Mouse (Mus musculus) heart, embryonic 14.5 days (tissue): ENCODE results near the gene Luc7l2. TPM values are rescaled to one million over a fixed set of nuclear protein-coding genes. Genes with fewer than 3 reads are reported as not detected.
"Not testable (repeated sequence)": the region's sequence is repeated elsewhere in the genome, so short reads cannot be mapped to it uniquely, and the experiment has no call there.

ENCODE experiments used
- ATAC-seq: fragments of 200-750 bp; cut with Nextera tagmentation; 2 replicates; pipeline ENCODE4 v1.8.0; 2017; ENCODE audit warnings: low read depth, moderate TSS enrichment; ENCODE audit not compliant: insufficient number of reproducible peaks, insufficient read depth, low FRiP score
- H3K27ac ChIP-seq, 2 experiments: fragments of 200-500 bp in 1 of 2; fragments of 300-500 bp in 1 of 2; sonication (generic) in 1 of 2; replicated peaks in 1 of 2; 2 replicates each; pipeline ENCODE4 v1.5.1; 2012 to 2014; ENCODE audit warnings: low read depth in 2 of 2, low read length in 2 of 2, control low read depth in 1 of 2, mild to moderate bottlenecking in 1 of 2, mixed read lengths in 1 of 2; ENCODE audit not compliant: control insufficient read depth in 1 of 2, insufficient read depth in 1 of 2
- H3K27me3 ChIP-seq: fragments of 300-500 bp; sonication (generic); 2 replicates; pipeline ENCODE4 v1.6.1; 2014; ENCODE audit warnings: mild to moderate bottlenecking, low read length, control low read depth; ENCODE audit not compliant: control insufficient read depth, insufficient read depth
- H3K36me3 ChIP-seq: fragments of 300-500 bp; sonication (generic); 2 replicates; pipeline ENCODE4 v1.6.1; 2014; ENCODE audit warnings: mild to moderate bottlenecking, control low read depth, low read length, mixed read lengths; ENCODE audit not compliant: control insufficient read depth, insufficient read depth
- H3K4me1 ChIP-seq, 2 experiments: fragments of 200-500 bp in 1 of 2; fragments of 300-500 bp in 1 of 2; sonication (generic) in 1 of 2; 2 replicates each; pipeline ENCODE4 v1.6.1; 2012 to 2014; ENCODE audit warnings: low read length in 2 of 2, control low read depth in 1 of 2, mixed read lengths in 1 of 2; ENCODE audit not compliant: control insufficient read depth in 2 of 2, insufficient read depth in 2 of 2
- H3K4me2 ChIP-seq: fragments of 300-500 bp; sonication (generic); 2 replicates; pipeline ENCODE4 v1.6.1; 2014; ENCODE audit warnings: mild to moderate bottlenecking, low read length
- H3K4me3 ChIP-seq, 2 experiments: fragments of 200-500 bp in 1 of 2; fragments of 300-500 bp in 1 of 2; sonication (generic) in 1 of 2; 2 replicates each; pipeline ENCODE4 v1.5.1; 2012 to 2014; ENCODE audit warnings: low read length in 2 of 2, mild to moderate bottlenecking in 2 of 2, control low read depth in 1 of 2, low read depth in 1 of 2, moderate library complexity in 1 of 2; ENCODE audit not compliant: control insufficient read depth in 1 of 2, insufficient read depth in 1 of 2
- H3K9ac ChIP-seq: fragments of 300-500 bp; sonication (generic); 2 replicates; pipeline ENCODE4 v1.6.1; 2014; ENCODE audit warnings: mild to moderate bottlenecking, low read length
- H3K9me3 ChIP-seq: fragments of 300-500 bp; sonication (generic); 2 replicates; pipeline ENCODE4 v1.6.1; 2016; ENCODE audit warnings: low read length, control low read depth; ENCODE audit not compliant: control insufficient read depth
- WGBS: fragments of 180-500 bp; shearing (Covaris S2); extraction: QIAGEN DNeasy Blood & Tissue Kit; methylation state at CpG from one replicate; pipeline ENCODE4 v1.1.7; 2014; 5-methylcytosine and 5-hydroxymethylcytosine counted together
- polyA plus RNA-seq: library from polyadenylated mRNA; unstranded; fragments of >200 nt; fragmentation: Nextera tagmentation; extraction: Ambion mirVana; gene quantifications from 2 replicates; pipeline ENCODE4 v1.2.1, GENCODE M21; 2014

Gene Luc7l2
- polyA plus RNA-seq, 1 experiment from 2014 or later: 48.0 TPM

DNA sequence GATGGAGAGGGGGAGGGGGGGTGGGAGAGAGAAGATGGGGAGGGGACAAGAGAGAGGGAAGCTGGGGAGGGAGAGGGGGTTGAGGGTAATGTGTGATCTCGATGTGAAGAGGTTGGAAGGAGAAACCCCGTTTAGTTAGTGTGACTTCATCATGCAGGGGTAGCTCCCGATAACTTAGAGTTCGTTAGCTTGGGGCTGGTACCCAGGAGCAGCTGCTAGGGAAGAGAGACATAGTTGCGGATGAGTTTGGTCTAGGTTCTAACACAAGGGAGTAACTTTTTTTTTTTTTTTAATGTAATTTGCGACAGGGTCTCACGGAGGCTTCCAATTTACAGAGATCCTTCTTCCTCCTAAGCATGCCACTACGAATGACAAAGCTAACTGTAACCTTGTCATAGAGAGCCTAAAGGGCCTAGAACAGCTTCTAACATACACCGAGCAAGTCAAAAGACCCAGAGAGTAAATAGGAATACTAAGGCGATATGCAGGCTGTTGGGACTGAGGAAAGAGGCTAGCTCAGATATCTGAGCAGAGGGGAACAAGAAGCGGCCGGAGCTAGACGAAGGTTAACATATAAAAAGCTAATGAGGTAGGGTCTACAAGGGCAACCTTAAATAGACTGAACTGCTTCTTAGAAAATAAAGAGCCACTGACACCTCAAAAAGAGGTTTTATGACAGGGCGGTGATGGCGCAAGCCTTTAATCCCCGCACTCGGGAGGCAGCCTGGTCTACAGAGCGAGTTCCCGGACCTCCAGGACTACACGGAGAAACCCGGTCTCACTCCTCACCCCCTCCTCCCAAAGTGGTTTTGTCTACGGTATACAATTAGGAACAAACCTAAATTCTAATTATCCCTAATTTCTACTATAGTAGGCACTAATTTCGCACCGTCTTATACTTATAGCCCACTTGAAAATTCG is 18.4 kb upstream of the Luc7l2 start:
- Histone ChIP-seq H3K27me3 (no peaks in the 10 kb centered on the region), H3K4me2 (peak overlapping the region; percentile 69), H3K27ac (peak overlapping the region; percentile 99 to 100), H3K9me3 (no peaks in the 10 kb centered on the region), H3K9ac (peak overlapping the region; percentile 66), H3K4me3 (peak overlapping the region; percentile 71 to 87), H3K4me1 (peaks cover 0 to 11% of the 10 kb centered on the region in 2 experiments; a peak in 3 of 4 replicates), H3K36me3 (no peaks in the 10 kb centered on the region)
- WGBS: 8% methylated on average over 25 of the region's 25 CpGs
- peak; percentile 1; the same call in 1 of the 2 replicates for ATAC-seq

DNA sequence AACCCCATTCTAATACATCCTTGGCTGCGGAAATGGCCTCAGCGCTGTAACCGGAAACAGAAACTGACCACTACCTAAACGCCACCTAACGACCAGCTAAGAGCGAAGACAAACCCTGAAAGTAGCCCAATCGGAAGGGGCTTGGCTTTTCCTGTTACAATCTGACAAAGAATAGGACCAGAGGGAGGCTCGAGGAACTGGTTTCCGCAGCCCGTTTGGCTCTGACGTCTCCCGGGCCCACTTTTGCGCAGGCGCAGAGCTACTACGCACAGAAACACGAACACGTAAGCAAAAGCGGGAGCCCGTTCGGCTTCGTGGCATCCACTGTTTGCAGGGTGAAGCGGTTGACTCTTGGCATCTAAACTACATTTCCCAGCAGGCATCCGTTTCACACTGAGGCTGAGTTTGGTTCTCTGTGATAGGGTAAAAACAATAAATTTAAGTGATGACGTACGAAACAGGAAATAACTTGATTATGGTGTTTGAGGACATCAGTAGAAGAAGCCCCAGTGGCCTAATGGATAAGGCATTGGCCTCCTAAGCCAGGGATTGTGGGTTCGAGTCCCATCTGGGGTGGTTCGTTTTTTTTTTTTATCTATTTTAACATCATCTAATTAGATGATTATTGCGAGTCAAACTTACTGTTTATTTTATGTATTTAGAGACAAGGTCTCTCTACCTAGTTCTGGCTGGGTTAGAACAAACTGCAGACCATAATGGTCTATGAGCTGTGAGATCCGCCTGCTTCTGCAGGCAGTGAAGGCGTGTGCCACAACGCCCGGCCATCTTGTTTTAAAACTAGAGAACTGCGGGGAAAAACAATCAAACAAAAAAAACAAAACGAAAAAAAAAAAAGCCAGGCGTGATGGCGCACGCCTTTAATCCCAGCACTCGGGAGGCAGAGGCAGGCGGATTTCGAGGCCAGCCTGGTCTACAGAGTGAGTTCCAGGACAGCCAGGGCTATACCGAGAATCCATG is 17.4 kb upstream of the Luc7l2 start, which contains the start of gene Fmc1:
TSS of gene Fmc1 (plus strand) at position 75 of the 978 bp plus-strand sequence.
- Histone ChIP-seq H3K4me1 (peaks cover 0 to 11% of the 10 kb centered on the region in 2 experiments; a peak in 3 of 4 replicates), H3K36me3 (no peaks in the 10 kb centered on the region), H3K4me3 (peak within 1 kb of the TSS; percentile 87 to 91), H3K9ac (peak within 1 kb of the TSS; percentile 97), H3K9me3 (no peaks in the 10 kb centered on the region), H3K27me3 (no peaks in the 10 kb centered on the region), H3K27ac (peak within 1 kb of the TSS; percentile 99 to 100), H3K4me2 (peak within 1 kb of the TSS; percentile 69)
- WGBS: 4% methylated on average over 41 of the region's 41 CpGs
- ATAC-seq: peak; percentile 88

DNA sequence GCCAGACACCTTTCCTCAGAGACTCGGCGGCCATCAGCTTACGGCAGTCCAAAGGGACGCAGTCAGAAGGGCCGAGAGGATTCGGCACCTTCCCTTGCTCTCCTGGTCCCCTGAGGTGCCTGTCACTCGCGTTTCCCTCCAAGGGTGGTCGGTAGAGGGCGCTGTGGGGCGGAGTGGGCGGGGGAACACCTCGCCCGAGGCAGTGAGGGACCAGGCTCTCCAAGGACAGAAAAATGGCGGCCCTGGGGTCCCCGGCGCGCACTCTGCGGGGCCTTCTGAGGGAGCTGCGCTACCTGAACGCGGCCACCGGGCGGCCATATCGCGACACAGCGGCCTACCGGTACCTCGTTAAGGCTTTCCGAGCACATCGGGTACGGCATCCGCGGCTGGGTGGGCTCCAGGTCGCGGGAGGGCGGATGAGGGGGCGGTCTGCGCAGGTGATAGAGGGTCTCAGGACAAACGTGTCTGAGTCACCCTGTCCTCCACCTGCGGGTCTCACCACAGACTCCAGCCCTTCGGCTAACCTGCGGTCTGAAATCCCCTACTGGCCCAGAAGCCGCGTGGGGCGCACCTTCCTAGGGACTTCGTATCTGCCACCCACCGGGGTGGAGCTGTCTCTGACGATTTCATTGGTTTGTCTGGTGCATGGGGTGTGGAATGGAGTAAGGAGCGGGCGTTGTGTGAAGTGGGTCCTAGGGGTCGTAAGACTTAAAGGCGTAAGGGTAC is 16.3 kb upstream of the Luc7l2 start:
- H3K27ac ChIP-seq: peak overlapping the region; percentile 98 to 99
- H3K4me1 ChIP-seq: peaks cover 0 to 11% of the 10 kb centered on the region in 2 experiments; a peak in 3 of 4 replicates
- H3K9me3 ChIP-seq: no peaks in the 10 kb centered on the region
- H3K4me2 ChIP-seq: peak overlapping the region; percentile 69
- no peaks in the 10 kb centered on the region for H3K27me3 ChIP-seq
- peak overlapping the region; percentile 97 for H3K9ac ChIP-seq
- H3K36me3 ChIP-seq: peaks cover 8% of the 10 kb centered on the region; the same call in 1 of the 2 replicates
- ATAC-seq: peak; percentile 73
- H3K4me3 ChIP-seq: peak overlapping the region; percentile 87 to 91
- WGBS: under 1% methylated on average over 53 of the region's 53 CpGs

- H3K27ac ChIP-seq: peak overlapping the region; percentile 98 to 99
- no peaks in the 10 kb centered on the region for H3K27me3 ChIP-seq
- H3K4me3 ChIP-seq: peak overlapping the region; percentile 87 to 91
- no peaks in the 10 kb centered on the region for H3K9me3 ChIP-seq
- ATAC-seq: no peak
- peak overlapping the region; percentile 97 for H3K9ac ChIP-seq
- peak overlapping the region; percentile 69 for H3K4me2 ChIP-seq
- peaks cover 13% of the 10 kb centered on the region for H3K36me3 ChIP-seq
- H3K4me1 ChIP-seq: peaks cover 0 to 11% of the 10 kb centered on the region in 2 experiments; a peak in 3 of 4 replicates
- 2% methylated on average over 9 of the region's 9 CpGs for WGBS
Measured at GRCm38 (mm10) chr6:38535366-38535690, 15.8 kb upstream of the Luc7l2 start.

GRCm38 (mm10) chr6:38535788-38536187 is 15.3 kb upstream of the Luc7l2 start:
- ATAC-seq: no peak
- Histone ChIP-seq H3K4me2 (peak overlapping the region; percentile 69), H3K27me3 (no peaks in the 10 kb centered on the region), H3K9ac (peak overlapping the region; percentile 97), H3K9me3 (no peaks in the 10 kb centered on the region), H3K27ac (peak overlapping the region in 1 of 2 experiments; percentile 99; a peak in 1 of 4 replicates), H3K4me3 (peak overlapping the region in 1 of 2 experiments; percentile 87; a peak in 2 of 4 replicates), H3K36me3 (peaks cover 14% of the 10 kb centered on the region), H3K4me1 (peaks cover 0 to 11% of the 10 kb centered on the region in 2 experiments; a peak in 3 of 4 replicates)
- 91% methylated on average over 1 of the region's 1 CpGs for WGBS

GRCm38 (mm10) chr6:38544141-38544540 is 7.0 kb upstream of the Luc7l2 start:
- H3K4me1 ChIP-seq, H3K9ac ChIP-seq, ATAC-seq, H3K4me3 ChIP-seq, H3K27ac ChIP-seq, H3K9me3 ChIP-seq, H3K27me3 ChIP-seq, H3K4me2 ChIP-seq: not testable (repeated sequence)
- WGBS: 94% methylated on average over 4 of the region's 5 CpGs
- peaks cover 12% of the 10 kb centered on the region for H3K36me3 ChIP-seq
